Comparison of ENCODE assay signal across 10 mouse cellular contexts in the genomic region with DNA sequence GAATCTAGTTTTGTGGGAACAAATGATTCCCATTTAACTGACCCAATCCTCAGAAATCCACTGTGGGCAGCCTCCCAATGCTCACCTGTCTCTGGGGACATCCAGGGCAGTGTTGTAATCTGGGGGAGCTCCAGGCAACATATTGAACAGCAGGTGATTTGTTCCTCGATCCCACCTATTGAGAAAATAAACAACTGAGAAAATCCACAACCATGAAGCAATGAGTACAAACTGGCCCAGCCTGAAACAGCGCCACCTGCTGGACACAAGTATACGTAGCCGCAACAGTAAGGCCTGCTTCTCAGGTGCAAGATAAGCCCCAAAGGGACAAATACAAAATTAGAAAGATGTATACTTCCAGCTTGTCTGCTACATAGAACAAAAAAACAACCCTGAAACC. TPM values are rescaled to one million over a fixed set of nuclear protein-coding genes. Genes with fewer than 3 reads are reported as not detected.
DNase-seq lines count a peak whose midpoint lies in the region; ATAC-seq and TF ChIP-seq lines count a peak whose summit lies in the region.
"Had no signal": no experiment of that assay in that cellular context is flagged by ENCODE, and none has a peak within 500 bp of the region (broad histone marks: within the 10 kb centered on the region; RNA-seq: fewer than 3 reads in every experiment).

No protein-coding gene starts in this region.

- H3K4me1 ChIP-seq in heart, embryonic 12.5 days (replicated peaks): no peaks in the 10 kb centered on the region
- H3K4me1 ChIP-seq in MEL (ENCODE audit: control insufficient read depth in 1 of 2, insufficient read depth in 2 of 2, low read length in 2 of 2): no peaks in the 10 kb centered on the region
- H3K4me1 ChIP-seq in thymus, adult 2 months (replicated peaks; ENCODE audit: control insufficient read depth, insufficient read depth, low read length): no peaks in the 10 kb centered on the region

- H3K79me2 ChIP-seq in MEL (ENCODE audit: control insufficient read depth, insufficient read depth, low read length, poor library complexity): no peaks in the 10 kb centered on the region

- H3K27ac ChIP-seq in heart, embryonic 12.5 days (ENCODE audit: poor library complexity, severe bottlenecking): no peak overlapping the region
- H3K27ac ChIP-seq in MEL (ENCODE audit: control insufficient read depth, low read depth, low read length): no peak overlapping the region
- no peak overlapping the region for H3K27ac ChIP-seq in thymus, adult 2 months (ENCODE audit: control insufficient read depth, insufficient read depth, low read length)
- H3K27ac ChIP-seq: embryonic facial prominence, embryonic 15.5 days had no signal

- no peak overlapping the region for H3K4me2 ChIP-seq in heart, embryonic 12.5 days
- H3K4me2 ChIP-seq: embryonic facial prominence, embryonic 15.5 days had no signal

- no peak for TF ChIP-seq EP300 in MEL (IDR thresholded peaks at IDR 0.05; ENCODE audit: low read depth in 1 of 2, low read length in 2 of 2)

- peak; percentile 20 for DNase-seq in heart, adult 8-10 months (ENCODE audit: low spot score)
- DNase-seq in 3T3-L1 (ENCODE audit: low read depth, low spot score) (peak; percentile 80), MEL (ENCODE audit: low read depth, low spot score) (peak; percentile 80)
- peak; percentile 65 for DNase-seq in cerebellum, adult 9-11 months
- DNase-seq in thymus, adult 2 months: peak; percentile 64

- no peak for TF ChIP-seq POLR2A in MEL (IDR thresholded peaks at IDR 0.05; ENCODE audit: control insufficient read depth in 1 of 2, insufficient read depth in 1 of 2, low read depth in 1 of 2, low read length in 2 of 2, poor library complexity in 1 of 2)
- no peak for TF ChIP-seq POLR2A in thymus, adult 2 months (IDR thresholded peaks at IDR 0.05; ENCODE audit: control insufficient read depth, extremely low read depth, insufficient read depth, low read length, poor library complexity)

- WGBS in heart, embryonic 12.5 days: 39% methylated on average over 4 of the region's 4 CpGs
- WGBS in thymus, adult 2 months: 37% methylated on average over 4 of the region's 4 CpGs

- no peak for ATAC-seq in heart, embryonic 12.5 days (ENCODE audit: insufficient number of reproducible peaks, low FRiP score)
- peak; percentile 63 to 65; a peak in 2 of 4 replicates for ATAC-seq in hematopoietic stem cell, adult 5-6 weeks (replicated peaks in 1 of 2; ENCODE audit: insufficient read depth in 1 of 2, low FRiP score in 2 of 2, low TSS enrichment in 1 of 2, low read depth in 1 of 2, poor library complexity in 2 of 2, severe bottlenecking in 2 of 2)
- peak; percentile 75 for ATAC-seq in megakaryocyte, adult 5-6 weeks (ENCODE audit: poor library complexity, severe bottlenecking)

- peak; percentile 7 for TF ChIP-seq RAD21 in MEL (IDR thresholded peaks at IDR 0.05; ENCODE audit: low read depth, low read length)

- H3K9me3 ChIP-seq in heart, embryonic 12.5 days (replicated peaks): no peaks in the 10 kb centered on the region
- no peaks in the 10 kb centered on the region for H3K9me3 ChIP-seq in MEL (replicated peaks; ENCODE audit: insufficient read depth, low read length)
- H3K9me3 ChIP-seq: embryonic facial prominence, embryonic 15.5 days had no signal

- H3K4me3 ChIP-seq in heart, embryonic 12.5 days: no peak overlapping the region
- H3K4me3 ChIP-seq in MEL (ENCODE audit: control insufficient read depth in 1 of 2, insufficient read depth in 1 of 2, low read depth in 2 of 2, low read length in 2 of 2): no peak overlapping the region
- H3K4me3 ChIP-seq in thymus, adult 2 months (ENCODE audit: control insufficient read depth, insufficient read depth, low read length): no peak overlapping the region
- H3K4me3 ChIP-seq: embryonic facial prominence, embryonic 15.5 days had no signal

- TF ChIP-seq CTCF in MEL (IDR thresholded peaks at IDR 0.05 in 2 of 3, conservative IDR thresholded peaks at IDR 0.05 in 1 of 3; ENCODE audit: control insufficient read depth in 1 of 3, insufficient read depth in 1 of 3, low read depth in 2 of 3, low read length in 3 of 3, poor library complexity in 1 of 3, severe bottlenecking in 1 of 3): peak; percentile 85 to 95 (median 88)
- peak; percentile 49; the same call in 1 of the 2 replicates for TF ChIP-seq CTCF in thymus, adult 2 months (IDR thresholded peaks at IDR 0.05; ENCODE audit: borderline replicate concordance, control insufficient read depth, extremely low read depth, insufficient read depth, low read length, poor library complexity)

- H3K27me3 ChIP-seq in heart, embryonic 12.5 days (replicated peaks): no peaks in the 10 kb centered on the region
- H3K27me3 ChIP-seq in MEL (ENCODE audit: control insufficient read depth in 1 of 2, insufficient read depth in 2 of 2, low read length in 2 of 2): no peaks in the 10 kb centered on the region
- no peaks in the 10 kb centered on the region for H3K27me3 ChIP-seq in thymus, adult 2 months (ENCODE audit: control insufficient read depth, insufficient read depth, low read length)
- H3K27me3 ChIP-seq: embryonic facial prominence, embryonic 15.5 days had no signal

- peaks cover 55% of the 10 kb centered on the region for H3K36me3 ChIP-seq in heart, embryonic 12.5 days
- peaks cover 0 to 3% of the 10 kb centered on the region in 2 experiments; a peak in 1 of 4 replicates for H3K36me3 ChIP-seq in MEL (ENCODE audit: control insufficient read depth in 1 of 2, insufficient read depth in 2 of 2, low read length in 2 of 2)
- H3K36me3 ChIP-seq in thymus, adult 2 months (ENCODE audit: control insufficient read depth, insufficient read depth, low read length): no peaks in the 10 kb centered on the region; the same call in 1 of the 2 replicates

- no peak overlapping the region for H3K9ac ChIP-seq in heart, embryonic 12.5 days
- no peak overlapping the region for H3K9ac ChIP-seq in MEL (ENCODE audit: control insufficient read depth, low read depth, low read length, poor library complexity, severe bottlenecking)
- H3K9ac ChIP-seq: embryonic facial prominence, embryonic 15.5 days had no signal

TF ChIP-seq in MEL, 35 proteins besides CTCF, POLR2A, EP300 and RAD21:
- TF ChIP-seq SMC3 (IDR thresholded peaks at IDR 0.05; ENCODE audit: low read depth, low read length) (peak; percentile 55), RCOR1 (IDR thresholded peaks at IDR 0.05; ENCODE audit: low read depth, low read length) (no peak), NELFE (IDR thresholded peaks at IDR 0.05; ENCODE audit: low read depth, low read length) (no peak), CHD2 (IDR thresholded peaks at IDR 0.05; ENCODE audit: low read length) (no peak)

RNA-seq across cellular contexts. Expression of a gene that starts 10.6 kb away (rescaled TPM):
- 10 to 100 TPM; 40.9 to 43.0 (median 42.0) TPM for total RNA-seq in heart, adult 8-10 months (2022)
- polyA plus RNA-seq in heart, embryonic 12.5 days (2016; fragmentation: Nextera tagmentation; extraction: Ambion mirVana): 79.8 and 87.2 TPM in 2 replicates
- 29.2 and 33.7 TPM in 2 replicates for total RNA-seq in MEL (2012; rRNA removed)
- 10 to 100 TPM in 1 of 2 experiments, not detected in 1; 66.8 TPM for polyA plus RNA-seq in MEL (2012; ENCODE audit: insufficient read depth in 1 of 2, insufficient read length in 2 of 2, low read depth in 1 of 2, low replicate concordance in 2 of 2, missing spikeins in 1 of 2)
- 35.6 and 41.4 TPM in 2 replicates for total RNA-seq in hematopoietic stem cell, adult 5-6 weeks (2017)
- 23.1 and 29.7 TPM in 2 replicates for total RNA-seq in megakaryocyte, adult 5-6 weeks (2015)
- 16.3 and 20.2 TPM in 2 replicates for total RNA-seq in megakaryocyte, adult 5-6 weeks (2017)
- polyA plus RNA-seq in thymus, adult 2 months (2012; rRNA removed): 44.3 and 46.6 TPM in 2 replicates

RNA-seq across cellular contexts. Expression of a gene that starts 37.9 kb away (rescaled TPM):
- 1 to 10 TPM; 4.1 to 9.5 (median 5.7) TPM for total RNA-seq in heart, adult 8-10 months (2022)
- polyA plus RNA-seq in heart, embryonic 12.5 days (2016; fragmentation: Nextera tagmentation; extraction: Ambion mirVana): 6.2 and 6.6 TPM in 2 replicates
- 1.0 and 1.2 TPM in 2 replicates for total RNA-seq in MEL (2012; rRNA removed)
- polyA plus RNA-seq in MEL (2012; ENCODE audit: insufficient read depth in 1 of 2, insufficient read length in 2 of 2, low read depth in 1 of 2, low replicate concordance in 2 of 2, missing spikeins in 1 of 2): 1 to 10 TPM in 1 of 2 experiments, not detected in 1; 4.5 TPM
- 17.6 and 36.4 TPM in 2 replicates for total RNA-seq in hematopoietic stem cell, adult 5-6 weeks (2017)
- total RNA-seq in megakaryocyte, adult 5-6 weeks (2015): 8.3 and 9.6 TPM in 2 replicates
- total RNA-seq in megakaryocyte, adult 5-6 weeks (2017): 11.7 and 12.7 TPM in 2 replicates
- 30.3 and 30.4 TPM in 2 replicates for polyA plus RNA-seq in thymus, adult 2 months (2012; rRNA removed)

RNA-seq across cellular contexts. Expression of a gene that starts 57.1 kb away (rescaled TPM):
- total RNA-seq in heart, adult 8-10 months (2022): not detected
- not detected in 2 replicates for polyA plus RNA-seq in heart, embryonic 12.5 days (2016; fragmentation: Nextera tagmentation; extraction: Ambion mirVana)
- not detected in 2 replicates for total RNA-seq in MEL (2012; rRNA removed)
- polyA plus RNA-seq in MEL (2012; ENCODE audit: insufficient read depth in 1 of 2, insufficient read length in 2 of 2, low read depth in 1 of 2, low replicate concordance in 2 of 2, missing spikeins in 1 of 2): not detected
- not detected in 2 replicates for total RNA-seq in hematopoietic stem cell, adult 5-6 weeks (2017)
- not detected in 2 replicates for total RNA-seq in megakaryocyte, adult 5-6 weeks (2015)
- total RNA-seq in megakaryocyte, adult 5-6 weeks (2017): not detected in 2 replicates
- polyA plus RNA-seq in thymus, adult 2 months (2012; rRNA removed): 0.23 and 0.46 TPM in 2 replicates
- polyA plus RNA-seq: liver, embryonic 16.5 days had no signal

Comparison
In these comparisons a context has a peak if more than half of its experiments do, and no peak if none do; other contexts are left out.
1. DNase-seq: peak in every context shown above with its lines; median percentile 80 in 3T3-L1; 80 in MEL; 65 in cerebellum, adult 9-11 months; 64 in thymus, adult 2 months; 20 in heart, adult 8-10 months.